Mouse (Mus musculus) hindlimb bud, embryonic 11.5 days (tissue): ENCODE data around the gene Tasp1.
A peak's percentile ranks its signal among the peaks of the same experiment; 100 is the strongest.
"Not testable (repeated sequence)": the region's sequence is repeated elsewhere in the genome, so short reads cannot be mapped to it uniquely, and the experiment has no call there.

ENCODE experiments used
- DNase-seq: peaks from one replicate; pipeline ENCODE4 v3.0.0-alpha.2; 2012; ENCODE audit warnings: low read depth, low spot score; ENCODE audit errors: extremely low spot score

Tasp1 gene

GRCm38 (mm10) chr2:140058125-140058524 lies 8.5 kb downstream of the Tasp1 start:
- no peak for DNase-seq

GRCm38 (mm10) chr2:140051607-140052126 lies 14.9 kb downstream of the Tasp1 start:
- no peak for DNase-seq

DNA sequence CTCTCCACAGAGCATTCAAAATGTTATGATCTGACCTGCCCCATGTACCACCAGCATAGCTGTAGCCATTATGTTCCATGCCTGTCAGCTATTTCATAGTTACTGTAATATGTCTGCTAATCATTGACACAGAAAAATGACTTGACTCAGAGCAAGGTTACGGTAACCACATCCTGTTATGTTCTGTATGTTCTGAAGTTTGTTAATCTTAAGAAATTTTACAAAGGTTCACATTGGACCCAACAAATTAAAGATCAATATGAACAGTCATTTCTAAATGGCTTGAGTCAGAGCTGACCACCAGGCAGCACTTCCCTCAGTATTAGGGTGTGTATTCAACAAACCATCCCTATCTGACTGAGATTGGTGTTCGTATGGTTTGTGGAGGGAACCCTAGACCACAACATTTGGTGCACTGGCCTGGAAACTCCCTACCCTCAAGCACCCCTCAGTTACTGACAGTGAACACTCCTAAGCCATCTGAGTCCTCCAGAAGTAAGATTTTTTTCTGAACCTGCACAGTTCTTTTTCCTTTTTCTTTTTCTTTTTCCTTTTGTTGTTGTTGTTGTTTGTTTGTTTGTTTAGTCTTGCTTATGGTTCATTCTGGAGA lies 24.0 kb downstream of the Tasp1 start:
- no peak for DNase-seq

GRCm38 (mm10) chr2:140042081-140042480 lies 24.5 kb downstream of the Tasp1 start:
- no peak for DNase-seq

GRCm38 (mm10) chr2:140037459-140037858 lies 29.1 kb downstream of the Tasp1 start:
- DNase-seq: no peak

- DNase-seq: no peak
Measured at GRCm38 (mm10) chr2:140036854-140037253, 29.8 kb downstream of the Tasp1 start.

GRCm38 (mm10) chr2:140024937-140025336 lies 41.7 kb downstream of the Tasp1 start:
- DNase-seq: no peak

DNA sequence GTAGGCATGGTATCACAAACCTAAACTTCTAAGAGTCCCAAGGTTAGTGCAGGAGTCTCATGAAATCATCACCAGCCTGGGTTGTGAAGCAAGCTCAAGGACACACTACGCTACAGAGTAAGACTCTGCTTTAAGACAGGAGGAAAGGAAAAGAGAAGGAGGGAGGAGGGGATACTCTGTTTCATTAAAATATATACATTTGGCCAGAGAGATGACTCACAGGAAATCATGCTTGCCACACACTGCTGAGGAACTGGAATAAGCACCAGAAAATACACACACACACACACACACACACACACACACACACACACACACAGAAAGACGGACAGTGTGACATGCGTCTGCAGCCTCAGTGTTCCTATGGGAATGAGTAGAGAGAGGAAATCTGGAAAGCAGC lies 59.2 kb downstream of the Tasp1 start:
- no peak for DNase-seq

DNA sequence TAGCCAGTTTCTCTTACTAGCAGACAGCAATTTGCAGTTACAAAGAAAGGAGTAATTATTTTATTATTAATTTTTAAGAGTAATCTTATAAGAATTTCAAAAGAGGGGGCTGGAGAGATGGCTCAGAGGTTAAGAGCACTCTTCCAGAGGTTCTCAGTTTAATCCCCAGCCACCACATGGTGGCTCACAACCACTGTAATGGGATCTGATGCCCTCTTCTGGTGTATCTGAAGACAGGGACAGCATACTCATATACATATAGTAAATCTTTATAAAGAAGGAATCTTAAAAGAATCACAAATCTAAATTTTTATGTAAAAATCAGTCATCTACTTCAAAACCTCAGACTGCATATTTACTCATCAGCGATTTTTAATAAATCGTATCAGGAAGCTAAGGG lies 68.4 kb downstream of the Tasp1 start:
- DNase-seq: no peak

DNA sequence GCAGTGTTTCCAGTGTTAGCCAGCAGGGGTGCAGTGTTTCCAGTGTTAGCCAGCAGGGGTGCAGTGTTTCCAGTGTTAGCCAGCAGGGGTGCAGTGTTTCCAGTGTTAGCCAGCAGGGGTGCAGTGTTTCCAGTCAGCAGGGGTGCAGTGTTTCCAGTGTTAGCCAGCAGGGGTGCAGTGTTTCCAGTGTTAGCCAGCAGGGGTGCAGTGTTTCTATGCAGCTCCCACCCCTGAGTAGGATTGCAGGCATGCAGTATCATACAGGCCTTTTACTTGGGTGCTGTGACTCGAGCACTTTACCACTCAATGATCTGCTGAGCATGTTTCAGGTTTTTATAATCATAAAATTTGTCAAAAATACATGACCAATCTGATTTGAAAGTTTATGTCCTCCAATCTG lies 76.7 kb downstream of the Tasp1 start:
- DNase-seq: not testable (repeated sequence)

GRCm38 (mm10) chr2:139967451-139967850 lies 99.2 kb downstream of the Tasp1 start:
- DNase-seq: no peak

DNA sequence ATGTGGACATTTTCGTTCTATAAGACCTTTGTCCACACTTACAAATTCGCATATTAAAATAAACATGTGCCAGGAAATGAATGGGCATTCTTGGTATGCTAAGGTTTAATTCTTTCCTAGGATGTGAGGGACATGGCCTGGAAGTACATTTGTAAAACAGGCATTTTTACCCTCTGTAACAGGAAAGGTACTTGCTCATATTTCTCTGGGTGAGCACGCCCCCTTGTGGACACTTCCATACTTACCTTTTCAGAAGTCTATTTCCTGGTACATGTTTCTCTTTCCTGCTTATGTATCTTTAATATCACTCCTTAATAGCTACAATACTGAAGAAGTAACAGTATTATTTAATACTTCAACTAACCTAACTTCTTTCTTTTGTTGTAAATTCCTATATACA lies 100.3 kb downstream of the Tasp1 start:
- peak; percentile 47 for DNase-seq

GRCm38 (mm10) chr2:139948843-139949242 lies 117.8 kb downstream of the Tasp1 start:
- no peak for DNase-seq

- DNase-seq: no peak
Measured at GRCm38 (mm10) chr2:139937581-139937980, 129.0 kb downstream of the Tasp1 start.

GRCm38 (mm10) chr2:139934577-139934976 lies 132.0 kb downstream of the Tasp1 start:
- peak; percentile 81 for DNase-seq

DNA sequence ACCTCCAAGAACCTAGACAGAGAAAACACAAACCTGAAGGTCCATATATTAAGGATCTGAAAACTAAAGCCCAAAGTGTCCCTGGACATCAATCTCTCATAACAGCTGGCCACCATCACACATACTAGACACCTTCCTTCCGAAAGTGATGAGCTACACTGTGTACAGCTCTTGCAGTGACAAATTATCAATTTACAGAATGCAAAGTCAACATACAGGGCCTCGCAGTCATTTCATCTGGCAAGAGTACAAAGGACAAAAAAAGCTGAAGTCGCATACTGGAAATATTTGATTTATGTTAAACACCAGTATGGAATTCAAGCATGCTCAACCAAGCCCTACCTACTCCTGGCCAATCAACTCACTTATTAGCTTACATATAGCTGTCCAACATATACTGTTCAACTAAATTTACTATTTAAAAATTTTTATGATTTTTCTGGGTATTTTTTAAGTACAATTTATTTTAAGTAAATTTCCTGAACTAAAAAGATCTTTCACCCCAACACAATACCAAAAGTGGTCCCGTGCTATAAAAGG lies 132.5 kb downstream of the Tasp1 start:
- DNase-seq: peak; percentile 10

GRCm38 (mm10) chr2:139932211-139932610 lies 134.4 kb downstream of the Tasp1 start:
- no peak for DNase-seq

- DNase-seq: no peak
Measured at GRCm38 (mm10) chr2:139924937-139925336, 141.7 kb downstream of the Tasp1 start.

- not testable (repeated sequence) for DNase-seq
Measured at GRCm38 (mm10) chr2:139921395-139921794, 145.2 kb downstream of the Tasp1 start.

DNA sequence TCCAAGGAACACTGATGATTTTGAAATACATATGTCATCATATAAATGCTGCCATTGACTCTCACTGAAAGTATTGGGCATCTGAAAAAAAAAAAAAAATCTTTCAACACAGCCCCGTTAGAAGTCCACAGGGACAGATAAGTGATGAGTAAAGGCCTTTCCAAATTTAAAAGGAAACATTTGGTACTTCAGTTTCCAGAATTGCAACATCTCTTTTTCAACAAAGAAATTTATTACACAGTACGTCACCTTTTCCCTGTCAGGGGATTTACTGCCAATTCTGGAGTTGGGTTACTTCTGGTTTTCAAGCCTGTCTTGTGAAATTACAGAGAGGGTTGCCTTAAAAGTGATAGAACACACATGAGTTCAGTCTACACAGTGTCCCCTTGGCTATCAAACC lies 146.8 kb downstream of the Tasp1 start:
- DNase-seq: no peak

DNA sequence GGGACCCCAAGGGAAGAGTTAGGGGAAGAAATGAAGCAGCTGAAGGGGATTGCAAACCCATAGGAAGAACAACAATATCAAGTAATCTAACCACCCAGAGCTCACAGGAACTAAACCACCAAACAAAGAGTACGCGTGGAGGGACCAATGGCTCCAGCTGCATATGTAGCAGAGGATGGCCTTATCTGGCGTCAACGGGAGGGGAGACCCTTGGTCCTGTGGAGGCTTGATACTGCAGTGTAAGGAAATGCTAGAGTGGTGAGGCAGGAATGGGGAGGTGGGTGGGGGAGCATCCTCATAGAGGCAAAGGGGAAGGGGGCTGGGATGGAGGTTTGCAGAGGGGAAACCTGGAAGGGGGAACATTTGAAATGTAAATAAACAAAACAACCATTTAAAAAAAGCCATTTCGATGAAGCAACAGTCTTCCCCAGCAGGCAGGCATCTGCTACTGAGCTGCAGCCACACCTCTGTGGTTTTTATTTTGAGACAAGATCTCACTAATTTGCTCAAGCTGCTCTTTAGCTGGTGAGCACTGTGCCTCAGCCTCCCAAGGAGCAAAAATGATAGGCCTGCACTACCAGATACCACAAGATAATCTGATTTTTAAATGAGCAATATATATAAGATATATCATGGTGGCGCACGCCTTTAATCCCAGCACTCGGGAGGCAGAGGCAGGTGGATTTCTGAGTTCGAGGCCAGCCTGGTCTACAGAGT lies 160.0 kb downstream of the Tasp1 start:
- no peak for DNase-seq

- no peak for DNase-seq
Measured at GRCm38 (mm10) chr2:139891405-139892089, 175.1 kb downstream of the Tasp1 start.
